Mouse (Mus musculus): Measurements from ENCODE around the gene Skor1. TPM values are rescaled to one million over a fixed set of nuclear protein-coding genes. Genes with fewer than 3 reads are reported as not detected.

Skor1 gene
- polyA plus RNA-seq, 1 experiment from 2014 or later = not detected

- no peak overlapping the region for H3K9ac ChIP-seq (ENCODE audit: low read depth, low read length)
- H3K9me3 ChIP-seq (ENCODE audit: control insufficient read depth, low read length) = no peaks in the 10 kb centered on the region
- peak overlapping the region; percentile 13 for H3K4me3 ChIP-seq (ENCODE audit: low read depth, low read length)
- peaks cover 100% of the 10 kb centered on the region for H3K27me3 ChIP-seq (replicated peaks; ENCODE audit: control insufficient read depth, insufficient read depth, low read length)
- WGBS = 2% methylated on average over 46 of the region's 46 CpGs
- peaks cover 12% of the 10 kb centered on the region; the same call in 1 of the 2 replicates for H3K4me1 ChIP-seq (replicated peaks; ENCODE audit: control insufficient read depth, insufficient read depth, low read length)
- ATAC-seq (replicated peaks; ENCODE audit: low FRiP score) (no peak), DNase-seq (ENCODE audit: low spot score) (no peak)
- H3K36me3 ChIP-seq (ENCODE audit: control insufficient read depth, insufficient read depth, low read length) = no peaks in the 10 kb centered on the region
- no peak overlapping the region for H3K27ac ChIP-seq (ENCODE audit: low read depth, low read length)
- H3K4me2 ChIP-seq = no peak overlapping the region
These were observed 2.5 kb downstream of the Skor1 start for GRCm38 (mm10) chr9:63146126-63146855.

- 3% methylated on average over 73 of the region's 73 CpGs for whole genome bisulfite sequencing
- H3K4me2 ChIP-seq = no peak overlapping the region; the same call in none of the 2 replicates
- H3K4me1 ChIP-seq (replicated peaks; ENCODE audit: control insufficient read depth, insufficient read depth, low read length) = peaks cover 12% of the 10 kb centered on the region; the same call in 1 of the 2 replicates
- no peak for ATAC-seq (replicated peaks; ENCODE audit: low FRiP score)
- H3K27ac ChIP-seq (ENCODE audit: low read depth, low read length) = no peak overlapping the region
- DNase-seq (ENCODE audit: low spot score) = no peak
- no peaks in the 10 kb centered on the region for H3K36me3 ChIP-seq (ENCODE audit: control insufficient read depth, insufficient read depth, low read length)
- peaks cover 99% of the 10 kb centered on the region for H3K27me3 ChIP-seq (replicated peaks; ENCODE audit: control insufficient read depth, insufficient read depth, low read length)
- no peaks in the 10 kb centered on the region for H3K9me3 ChIP-seq (ENCODE audit: control insufficient read depth, low read length)
- 0 out of 2 replicates have a peak overlapping the region, but pooled peaks have one; percentile 13 for H3K4me3 ChIP-seq (ENCODE audit: low read depth, low read length)
- no peak overlapping the region for H3K9ac ChIP-seq (ENCODE audit: low read depth, low read length)
These were observed 3.3 kb downstream of the Skor1 start for GRCm38 (mm10) chr9:63145249-63146125.

DNA sequence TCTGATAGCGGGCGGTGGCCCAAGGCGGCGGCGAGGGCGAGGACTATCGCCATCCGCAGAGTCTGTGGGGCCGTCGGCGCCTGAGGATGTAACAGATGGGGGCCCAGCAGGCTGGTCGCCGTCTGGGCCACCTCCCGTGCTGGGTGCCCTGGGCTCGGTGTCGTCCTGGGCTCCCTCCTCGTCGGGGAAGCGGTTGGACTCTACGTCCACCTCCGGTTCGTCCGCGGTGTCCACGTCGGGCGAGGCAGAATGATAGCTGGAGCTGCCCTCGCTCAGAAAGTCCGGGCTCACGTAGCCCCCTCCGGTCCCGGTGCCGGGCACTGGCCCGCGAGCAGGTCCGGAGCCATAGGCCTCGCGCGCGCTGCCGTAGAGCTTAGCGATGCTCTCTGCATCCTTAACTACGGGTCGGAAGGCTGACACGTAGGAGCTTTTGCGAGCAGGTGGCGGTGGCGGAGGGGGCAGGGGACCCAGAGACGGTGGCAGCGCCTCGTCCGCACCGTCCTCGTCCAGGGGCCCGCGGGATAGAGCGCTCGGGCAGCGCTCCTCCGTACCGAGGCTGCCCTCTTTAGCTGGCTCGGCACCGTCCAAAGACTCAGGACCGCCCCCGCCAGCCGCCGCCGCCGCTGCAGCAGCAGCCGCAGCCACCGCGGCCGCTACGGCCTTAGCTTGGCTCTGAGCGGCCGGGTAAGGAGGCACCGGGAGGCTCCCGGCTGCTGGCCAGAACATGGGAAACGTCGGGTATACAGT lies 4.1 kb downstream of the Skor1 start:
- H3K4me1 ChIP-seq (replicated peaks; ENCODE audit: control insufficient read depth, insufficient read depth, low read length) = peaks cover 12% of the 10 kb centered on the region; the same call in 1 of the 2 replicates
- H3K9ac ChIP-seq (ENCODE audit: low read depth, low read length) = no peak overlapping the region
- ATAC-seq (replicated peaks; ENCODE audit: low FRiP score) (no peak), DNase-seq (ENCODE audit: low spot score) (no peak)
- H3K27me3 ChIP-seq (replicated peaks; ENCODE audit: control insufficient read depth, insufficient read depth, low read length) = peaks cover 99% of the 10 kb centered on the region
- WGBS = 2% methylated on average over 80 of the region's 80 CpGs
- no peak overlapping the region; the same call in 1 of the 2 replicates for H3K4me2 ChIP-seq
- no peaks in the 10 kb centered on the region for H3K9me3 ChIP-seq (ENCODE audit: control insufficient read depth, low read length)
- no peaks in the 10 kb centered on the region for H3K36me3 ChIP-seq (ENCODE audit: control insufficient read depth, insufficient read depth, low read length)
- no peak overlapping the region for H3K27ac ChIP-seq (ENCODE audit: low read depth, low read length)
- 0 out of 2 replicates have a peak overlapping the region, but pooled peaks have one; percentile 10 for H3K4me3 ChIP-seq (ENCODE audit: low read depth, low read length)

DNA sequence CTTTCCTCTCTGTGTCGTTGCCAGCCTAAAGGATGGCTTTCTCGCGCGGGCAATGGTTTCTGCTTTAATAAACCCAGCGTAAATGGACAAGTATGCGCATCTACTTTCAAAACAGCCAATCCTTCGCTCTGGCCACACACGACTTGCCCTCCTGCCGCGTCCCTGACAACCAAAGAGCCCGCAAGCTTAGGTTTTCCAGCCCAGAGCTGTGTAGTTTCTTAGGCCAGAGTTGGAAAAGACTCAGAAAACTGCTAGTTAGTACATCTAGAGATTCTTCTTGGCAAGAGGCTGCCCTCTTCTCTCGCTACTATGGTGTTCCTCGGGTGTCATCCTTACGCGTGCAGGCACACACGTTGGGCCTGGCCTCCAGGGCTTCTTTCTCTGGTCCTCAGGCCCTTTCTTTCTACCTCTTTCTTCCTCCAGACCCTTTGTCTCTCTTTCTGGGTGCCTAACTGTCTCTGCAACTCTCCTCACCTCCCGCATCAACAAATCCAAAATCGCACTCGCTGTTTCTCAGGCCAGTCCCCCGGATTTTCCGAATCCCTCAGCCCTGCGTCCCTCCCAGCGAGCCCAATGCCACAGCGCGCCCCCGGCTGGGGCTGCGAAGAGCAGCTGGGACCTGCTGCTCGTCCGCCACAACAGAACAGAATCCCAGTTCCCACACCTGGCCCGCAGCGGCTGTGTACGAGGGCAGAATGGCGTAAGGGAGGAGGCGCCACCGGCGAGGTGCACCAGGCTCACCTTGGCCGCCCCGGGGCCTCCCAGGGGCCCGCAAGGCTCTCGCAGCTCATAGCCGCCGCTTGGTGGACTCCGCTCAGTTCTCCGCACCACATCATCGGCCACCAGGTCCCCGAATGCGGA lies 4.9 kb downstream of the Skor1 start:
- no peak for DNase-seq (ENCODE audit: low spot score)
- Histone ChIP-seq H3K27ac (ENCODE audit: low read depth, low read length) (no peak overlapping the region), H3K4me2 (no peak overlapping the region), H3K4me1 (replicated peaks; ENCODE audit: control insufficient read depth, insufficient read depth, low read length) (peaks cover 9% of the 10 kb centered on the region; the same call in 1 of the 2 replicates), H3K4me3 (ENCODE audit: low read depth, low read length) (0 out of 2 replicates have a peak overlapping the region, but pooled peaks have one; percentile 10), H3K27me3 (replicated peaks; ENCODE audit: control insufficient read depth, insufficient read depth, low read length) (peaks cover 99% of the 10 kb centered on the region), H3K9ac (ENCODE audit: low read depth, low read length) (no peak overlapping the region), H3K9me3 (ENCODE audit: control insufficient read depth, low read length) (no peaks in the 10 kb centered on the region), H3K36me3 (ENCODE audit: control insufficient read depth, insufficient read depth, low read length) (no peaks in the 10 kb centered on the region)
- WGBS = 3% methylated on average over 47 of the region's 47 CpGs
- ATAC-seq (replicated peaks; ENCODE audit: low FRiP score) = no peak

DNA sequence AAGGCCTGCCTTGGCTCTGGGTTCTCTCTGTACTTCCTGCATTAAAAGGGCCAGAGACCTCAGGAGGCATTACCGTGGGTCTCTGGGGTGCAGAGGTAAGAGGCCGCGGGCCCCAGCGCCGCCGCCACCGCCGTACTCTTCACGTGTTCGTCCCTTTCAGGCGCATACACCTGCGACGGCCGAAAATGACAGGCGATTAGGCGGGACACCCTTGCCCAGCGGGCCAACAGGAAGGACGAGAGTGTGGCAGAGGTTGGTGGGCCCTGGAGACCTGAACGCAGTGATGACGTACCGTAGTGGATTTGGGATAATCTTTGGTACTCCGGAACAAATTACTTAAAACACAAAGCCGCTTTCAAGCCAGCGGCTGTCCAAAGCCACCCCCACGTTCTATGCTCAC lies 5.5 kb downstream of the Skor1 start:
- no peak overlapping the region for H3K4me2 ChIP-seq
- H3K36me3 ChIP-seq (ENCODE audit: control insufficient read depth, insufficient read depth, low read length) = no peaks in the 10 kb centered on the region
- peaks cover 13% of the 10 kb centered on the region; the same call in 1 of the 2 replicates for H3K4me1 ChIP-seq (replicated peaks; ENCODE audit: control insufficient read depth, insufficient read depth, low read length)
- H3K27me3 ChIP-seq (replicated peaks; ENCODE audit: control insufficient read depth, insufficient read depth, low read length) = peaks cover 99% of the 10 kb centered on the region
- H3K4me3 ChIP-seq (ENCODE audit: low read depth, low read length) = no peak overlapping the region
- no peaks in the 10 kb centered on the region for H3K9me3 ChIP-seq (ENCODE audit: control insufficient read depth, low read length)
- 2% methylated on average over 25 of the region's 25 CpGs for WGBS
- DNase-seq (ENCODE audit: low spot score) (no peak), ATAC-seq (replicated peaks; ENCODE audit: low FRiP score) (no peak)
- no peak overlapping the region for H3K27ac ChIP-seq (ENCODE audit: low read depth, low read length)
- no peak overlapping the region for H3K9ac ChIP-seq (ENCODE audit: low read depth, low read length)

DNA sequence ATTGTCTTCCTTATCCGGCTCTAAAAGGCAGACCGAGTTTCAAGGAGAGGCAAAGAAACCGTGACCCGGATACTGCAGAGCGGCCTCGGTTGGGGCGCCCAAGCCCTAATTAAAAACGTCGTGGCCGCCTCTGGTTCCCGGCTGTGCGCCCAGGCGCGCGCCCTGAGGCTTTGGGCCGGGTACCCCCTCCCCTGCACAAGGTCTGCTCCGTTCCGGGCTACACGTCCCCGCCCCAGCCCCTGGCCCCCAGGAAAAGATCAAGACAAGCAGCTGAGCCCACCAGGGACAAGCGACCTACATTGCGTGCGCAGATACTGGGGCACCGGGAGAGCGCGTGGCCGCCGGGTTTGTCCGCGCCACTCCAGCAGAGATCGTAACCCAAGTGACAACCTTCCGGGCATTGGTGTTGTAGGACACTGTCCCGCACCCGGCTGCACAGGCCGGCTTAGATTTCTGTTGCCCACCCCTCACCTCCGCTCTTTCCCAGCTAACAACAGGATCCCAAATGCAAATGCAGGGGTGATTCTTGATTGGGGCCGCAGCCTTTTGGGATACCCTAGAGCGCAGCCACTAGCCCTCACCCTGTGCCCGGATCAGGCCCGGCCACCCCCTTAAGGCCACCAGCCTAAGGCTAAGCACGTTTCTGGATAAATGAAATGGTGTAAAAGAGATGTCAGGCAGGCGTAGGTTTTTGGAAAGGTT lies 6.3 kb downstream of the Skor1 start:
- Histone ChIP-seq H3K9ac (ENCODE audit: low read depth, low read length) (no peak overlapping the region), H3K4me1 (replicated peaks; ENCODE audit: control insufficient read depth, insufficient read depth, low read length) (peaks cover 13% of the 10 kb centered on the region; the same call in 1 of the 2 replicates), H3K4me2 (no peak overlapping the region; the same call in 1 of the 2 replicates), H3K4me3 (ENCODE audit: low read depth, low read length) (peak overlapping the region; percentile 10; the same call in 1 of the 2 replicates), H3K9me3 (ENCODE audit: control insufficient read depth, low read length) (no peaks in the 10 kb centered on the region), H3K36me3 (ENCODE audit: control insufficient read depth, insufficient read depth, low read length) (no peaks in the 10 kb centered on the region), H3K27ac (ENCODE audit: low read depth, low read length) (no peak overlapping the region), H3K27me3 (replicated peaks; ENCODE audit: control insufficient read depth, insufficient read depth, low read length) (peaks cover 99% of the 10 kb centered on the region)
- 2% methylated on average over 42 of the region's 42 CpGs for WGBS
- no peak for DNase-seq (ENCODE audit: low spot score)
- no peak for ATAC-seq (replicated peaks; ENCODE audit: low FRiP score)

DNA sequence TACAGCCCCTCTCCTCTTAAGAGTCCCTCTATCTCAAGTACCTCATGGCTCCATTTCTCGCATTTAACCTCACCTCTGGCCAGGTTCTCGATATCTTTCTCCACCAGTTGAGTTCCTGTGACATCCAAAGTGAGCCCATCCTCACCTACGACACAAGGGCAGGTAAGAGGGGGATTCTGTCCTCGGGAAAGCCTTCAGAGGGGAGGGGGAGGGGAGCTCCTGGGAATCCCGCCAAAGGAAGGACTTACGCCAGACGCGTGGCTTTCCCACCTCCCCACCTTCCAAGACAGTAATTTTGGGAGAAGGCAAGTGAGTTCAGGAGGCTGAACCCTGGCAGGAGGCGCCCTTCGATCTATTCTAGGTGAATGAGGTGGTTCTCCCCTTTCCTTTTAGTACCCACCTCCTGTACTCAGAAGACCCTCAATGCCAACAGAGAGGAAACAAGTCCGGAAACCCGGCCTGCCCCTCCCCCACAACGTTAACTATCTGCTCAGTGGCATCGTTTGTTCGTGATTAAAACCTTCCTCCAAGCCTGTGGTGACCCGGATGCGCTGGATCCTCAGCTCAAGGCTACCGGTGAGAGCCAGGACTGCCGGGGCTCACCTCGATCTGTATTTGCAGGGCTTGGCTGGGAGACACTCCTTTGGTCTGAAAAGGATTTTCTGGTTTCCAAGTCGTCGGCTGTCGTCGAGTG lies 7.0 kb downstream of the Skor1 start:
- 3% methylated on average over 24 of the region's 24 CpGs for WGBS
- no peaks in the 10 kb centered on the region for H3K9me3 ChIP-seq (ENCODE audit: control insufficient read depth, low read length)
- no peak for ATAC-seq (replicated peaks; ENCODE audit: low FRiP score)
- peaks cover 99% of the 10 kb centered on the region for H3K27me3 ChIP-seq (replicated peaks; ENCODE audit: control insufficient read depth, insufficient read depth, low read length)
- H3K4me3 ChIP-seq (ENCODE audit: low read depth, low read length) = 0 out of 2 replicates have a peak overlapping the region, but pooled peaks have one; percentile 10
- H3K9ac ChIP-seq (ENCODE audit: low read depth, low read length) = no peak overlapping the region
- peaks cover 13% of the 10 kb centered on the region; the same call in 1 of the 2 replicates for H3K4me1 ChIP-seq (replicated peaks; ENCODE audit: control insufficient read depth, insufficient read depth, low read length)
- H3K4me2 ChIP-seq = no peak overlapping the region; the same call in 1 of the 2 replicates
- H3K27ac ChIP-seq (ENCODE audit: low read depth, low read length) = no peak overlapping the region
- no peak for DNase-seq (ENCODE audit: low spot score)
- H3K36me3 ChIP-seq (ENCODE audit: control insufficient read depth, insufficient read depth, low read length) = no peaks in the 10 kb centered on the region

All from liver, embryonic 11.5 days (tissue).